Mouse (Mus musculus): Measurements from ENCODE around the gene Stx6.
"Not testable (repeated sequence)": the region's sequence is repeated elsewhere in the genome, so short reads cannot be mapped to it uniquely, and the experiment has no call there.

The Stx6 gene

GRCm38 (mm10) chr1:155169935-155170334 is 11.4 kb downstream of the Stx6 start:
- DNase-seq = no peak

- DNase-seq = no peak
Measured at GRCm38 (mm10) chr1:155172895-155173643, 14.6 kb downstream of the Stx6 start.

- DNase-seq = not testable (repeated sequence)
Measured at GRCm38 (mm10) chr1:155173644-155174016, 15.1 kb downstream of the Stx6 start.

- DNase-seq = no peak
Measured at GRCm38 (mm10) chr1:155174424-155174823, 15.9 kb downstream of the Stx6 start.

GRCm38 (mm10) chr1:155178192-155178924 is 19.8 kb downstream of the Stx6 start:
- DNase-seq = no peak

- no peak for DNase-seq
Measured at GRCm38 (mm10) chr1:155184191-155184590, 25.7 kb downstream of the Stx6 start.

- DNase-seq = no peak
Measured at GRCm38 (mm10) chr1:155188656-155189055, 30.1 kb downstream of the Stx6 start.

GRCm38 (mm10) chr1:155191219-155191618 is 32.7 kb downstream of the Stx6 start:
- DNase-seq = no peak

GRCm38 (mm10) chr1:155191671-155192070 is 33.2 kb downstream of the Stx6 start:
- no peak for DNase-seq

GRCm38 (mm10) chr1:155192805-155193368 is 34.4 kb downstream of the Stx6 start:
- DNase-seq = no peak

GRCm38 (mm10) chr1:155196691-155197090 is 38.2 kb downstream of the Stx6 start:
- no peak for DNase-seq

GRCm38 (mm10) chr1:155199522-155199921 is 41.0 kb downstream of the Stx6 start:
- DNase-seq = no peak

- no peak for DNase-seq
Measured at GRCm38 (mm10) chr1:155200967-155201366, 42.5 kb downstream of the Stx6 start.

GRCm38 (mm10) chr1:155201373-155201879 is 42.9 kb downstream of the Stx6 start:
- DNase-seq = no peak

GRCm38 (mm10) chr1:155201914-155202313 is 43.4 kb downstream of the Stx6 start:
- peak; percentile 60 for DNase-seq

GRCm38 (mm10) chr1:155202472-155202871 is 44.0 kb downstream of the Stx6 start:
- no peak for DNase-seq

- no peak for DNase-seq
Measured at GRCm38 (mm10) chr1:155203101-155203500, 44.6 kb downstream of the Stx6 start.

GRCm38 (mm10) chr1:155203954-155204353 is 45.4 kb downstream of the Stx6 start:
- DNase-seq = no peak

- DNase-seq = no peak
Measured at GRCm38 (mm10) chr1:155204560-155205162, 46.1 kb downstream of the Stx6 start.

- DNase-seq = no peak
Measured at GRCm38 (mm10) chr1:155205311-155205710, 46.8 kb downstream of the Stx6 start.

- DNase-seq = peak; percentile 13
Measured at GRCm38 (mm10) chr1:155205822-155206660, 47.5 kb downstream of the Stx6 start.

- no peak for DNase-seq
Measured at GRCm38 (mm10) chr1:155207859-155208258, 49.3 kb downstream of the Stx6 start.

Measured in kidney, adult 18-20 months (tissue).